Comparison of ENCODE assay signal across 15 mouse cellular contexts in the genomic region with DNA sequence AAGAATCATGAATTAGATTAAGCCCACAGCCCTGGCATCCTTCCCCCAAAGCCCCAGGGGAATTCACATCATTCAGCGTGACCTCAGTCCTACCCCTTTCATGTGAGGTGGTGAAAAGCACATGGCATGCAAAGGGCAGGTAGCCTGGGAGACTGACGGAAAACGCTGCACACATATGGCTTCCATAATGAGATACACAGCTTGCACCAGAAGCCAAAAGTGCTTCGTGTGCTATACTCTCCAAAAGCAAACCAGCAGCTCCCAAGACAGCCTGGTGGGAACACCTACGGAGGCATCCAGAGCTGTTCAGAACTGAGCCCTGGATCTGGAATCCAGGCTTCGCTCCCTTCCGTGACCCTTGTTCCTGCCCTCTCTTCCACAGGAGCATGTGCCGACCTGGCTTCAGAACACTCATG. TPM values are rescaled to one million over a fixed set of nuclear protein-coding genes. Genes with fewer than 3 reads are reported as not detected.
DNase-seq lines count a peak whose midpoint lies in the region; ATAC-seq and TF ChIP-seq lines count a peak whose summit lies in the region.
"Had no signal": no experiment of that assay in that cellular context is flagged by ENCODE, and none has a peak within 500 bp of the region (broad histone marks: within the 10 kb centered on the region; RNA-seq: fewer than 3 reads in every experiment).

No protein-coding gene starts in this region.

- H3K27me3 ChIP-seq in kidney, embryonic 15.5 days, result no peaks in the 10 kb centered on the region
- no peaks in the 10 kb centered on the region for H3K27me3 ChIP-seq in forebrain, embryonic 12.5 days
- no peaks in the 10 kb centered on the region for H3K27me3 ChIP-seq in limb, embryonic 10.5 days (ENCODE audit: low read depth, poor library complexity, severe bottlenecking)
- H3K27me3 ChIP-seq in neural tube, embryonic 13.5 days, result no peaks in the 10 kb centered on the region

- DNase-seq in kidney, postnatal 14 days, result no peak
- peak; percentile 72 for DNase-seq in limb, embryonic 10.5 days (ENCODE audit: low spot score)
- DNase-seq in layer of hippocampus, adult 11-12 months (ENCODE audit: low spot score), result no peak
- DNase-seq in layer of hippocampus, adult 2 months (ENCODE audit: low spot score in 2 of 2), result no peak
- DNase-seq in heart, adult 18-20 months, result no peak
- DNase-seq: heart, adult 2 months; kidney, adult 18-20 months; lung, adult 2 months; spleen, adult 18-20 months; thymus, postnatal 25 days had no signal

- H3K9me3 ChIP-seq in kidney, embryonic 15.5 days (replicated peaks), result no peaks in the 10 kb centered on the region
- H3K9me3 ChIP-seq in forebrain, embryonic 12.5 days, result no peaks in the 10 kb centered on the region
- H3K9me3 ChIP-seq in limb, embryonic 10.5 days (replicated peaks), result no peaks in the 10 kb centered on the region
- no peaks in the 10 kb centered on the region for H3K9me3 ChIP-seq in neural tube, embryonic 13.5 days

- peaks cover 24% of the 10 kb centered on the region for H3K4me1 ChIP-seq in kidney, embryonic 15.5 days
- H3K4me1 ChIP-seq in forebrain, embryonic 12.5 days, result peaks cover 22% of the 10 kb centered on the region
- H3K4me1 ChIP-seq in limb, embryonic 10.5 days, result peaks cover 32% of the 10 kb centered on the region
- H3K4me1 ChIP-seq in neural tube, embryonic 13.5 days (replicated peaks), result peaks cover 27% of the 10 kb centered on the region

- TF ChIP-seq CTCF in layer of hippocampus, adult 2 months (conservative IDR thresholded peaks at IDR 0.05), result no peak

- peak overlapping the region; percentile 27; the same call in 1 of the 2 replicates for H3K27ac ChIP-seq in kidney, embryonic 15.5 days
- H3K27ac ChIP-seq in forebrain, embryonic 12.5 days, result peak overlapping the region; percentile 63
- H3K27ac ChIP-seq in limb, embryonic 10.5 days, result peak overlapping the region; percentile 72
- H3K27ac ChIP-seq in neural tube, embryonic 13.5 days (replicated peaks), result peak overlapping the region; percentile 64
- no peak overlapping the region for H3K27ac ChIP-seq in layer of hippocampus, adult 2 months
- H3K27ac ChIP-seq: heart, adult 2 months had no signal

- ATAC-seq in kidney, embryonic 15.5 days (replicated peaks; ENCODE audit: low FRiP score), result no peak
- ATAC-seq in forebrain, embryonic 12.5 days (ENCODE audit: low FRiP score), result no peak
- ATAC-seq in neural tube, embryonic 13.5 days (ENCODE audit: low read depth), result peak; percentile 19; the same call in 1 of the 2 replicates

- 45% methylated on average over 8 of the region's 8 CpGs for WGBS in kidney, embryonic 15.5 days
- WGBS in forebrain, embryonic 12.5 days, result 65% methylated on average over 8 of the region's 8 CpGs
- WGBS in limb, embryonic 10.5 days, result 21% methylated on average over 8 of the region's 8 CpGs
- WGBS in neural tube, embryonic 13.5 days, result 44% methylated on average over 8 of the region's 8 CpGs

- H3K9ac ChIP-seq in kidney, embryonic 15.5 days, result no peak overlapping the region
- H3K9ac ChIP-seq in forebrain, embryonic 12.5 days, result no peak overlapping the region
- 0 out of 2 replicates have a peak overlapping the region, but pooled peaks have one; percentile 0 for H3K9ac ChIP-seq in neural tube, embryonic 13.5 days

- H3K36me3 ChIP-seq in kidney, embryonic 15.5 days, result peaks cover 43% of the 10 kb centered on the region
- peaks cover 19% of the 10 kb centered on the region for H3K36me3 ChIP-seq in forebrain, embryonic 12.5 days (replicated peaks)
- peaks cover 35% of the 10 kb centered on the region for H3K36me3 ChIP-seq in limb, embryonic 10.5 days
- H3K36me3 ChIP-seq in neural tube, embryonic 13.5 days, result peaks cover 20% of the 10 kb centered on the region

- no peak overlapping the region for H3K4me2 ChIP-seq in kidney, embryonic 15.5 days
- no peak overlapping the region for H3K4me2 ChIP-seq in forebrain, embryonic 12.5 days
- H3K4me2 ChIP-seq in neural tube, embryonic 13.5 days, result no peak overlapping the region

- H3K4me3 ChIP-seq in kidney, embryonic 15.5 days (replicated peaks), result no peak overlapping the region
- no peak overlapping the region for H3K4me3 ChIP-seq in forebrain, embryonic 12.5 days (replicated peaks)
- no peak overlapping the region for H3K4me3 ChIP-seq in limb, embryonic 10.5 days
- H3K4me3 ChIP-seq in neural tube, embryonic 13.5 days, result no peak overlapping the region
- no peak overlapping the region for H3K4me3 ChIP-seq in layer of hippocampus, adult 2 months
- H3K4me3 ChIP-seq: erythroblast, embryonic 14.5 days; heart, adult 2 months; myocyte had no signal

RNA-seq across cellular contexts. Expression of a gene that starts 41.3 kb away (rescaled TPM):
- 15.9 and 18.5 TPM in 2 replicates for polyA plus RNA-seq in kidney, embryonic 15.5 days (2015; fragmentation: Nextera tagmentation; extraction: Ambion mirVana)
- 4.7 and 6.0 TPM in 2 replicates for polyA plus RNA-seq in forebrain, embryonic 12.5 days (2016; fragmentation: Nextera tagmentation; extraction: Ambion mirVana)
- 7.2 and 8.7 TPM in 2 replicates for polyA plus RNA-seq in limb, embryonic 10.5 days (2016; fragmentation: Nextera tagmentation; extraction: Ambion mirVana)
- 4.8 and 5.0 TPM in 2 replicates for polyA plus RNA-seq in neural tube, embryonic 13.5 days (2015; fragmentation: Nextera tagmentation; extraction: Ambion mirVana)
- total RNA-seq in layer of hippocampus, adult 2 months (2021), result 1 to 10 TPM; 2.5 to 2.6 TPM
- 1 to 10 TPM; 4.7 to 5.4 TPM for total RNA-seq in heart, adult 18-20 months (2021)
